Mouse (Mus musculus): ENCODE measurements around the gene Trim60. TPM values are rescaled to one million over a fixed set of nuclear protein-coding genes. Genes with fewer than 3 reads are reported as not detected.
"Not testable (repeated sequence)": the region's sequence is repeated elsewhere in the genome, so short reads cannot be mapped to it uniquely, and the experiment has no call there.

The Trim60 gene
- total RNA-seq (2022), result not detected

GRCm38 (mm10) chr8:65018423-65018822 lies at the start of gene Trim60, which contains the start of gene Trim61:
TSS of gene Trim60 (minus strand) at chr8:65018584.
TSS of gene Trim61 (minus strand) at chr8:65018523.
- DNase-seq, result no peak

- no peak for DNase-seq
These were observed 49.5 kb upstream of the Trim60 start for GRCm38 (mm10) chr8:65067694-65068472.

- DNase-seq, result no peak
These were observed 48.6 kb upstream of the Trim60 start for GRCm38 (mm10) chr8:65067031-65067430.

GRCm38 (mm10) chr8:65065622-65066021 lies 47.2 kb upstream of the Trim60 start:
- no peak for DNase-seq

- no peak for DNase-seq
These were observed 45.7 kb upstream of the Trim60 start for GRCm38 (mm10) chr8:65064071-65064470.

- DNase-seq, result no peak
These were observed 43.8 kb upstream of the Trim60 start for GRCm38 (mm10) chr8:65062195-65062594.

GRCm38 (mm10) chr8:65056722-65057121 lies 38.3 kb upstream of the Trim60 start:
- DNase-seq, result no peak

- DNase-seq, result no peak
These were observed 35.6 kb upstream of the Trim60 start for GRCm38 (mm10) chr8:65053968-65054367.

GRCm38 (mm10) chr8:65053554-65053953 lies 35.2 kb upstream of the Trim60 start:
- no peak for DNase-seq

GRCm38 (mm10) chr8:65047801-65048200 lies 29.4 kb upstream of the Trim60 start:
- no peak for DNase-seq

GRCm38 (mm10) chr8:65047193-65047592 lies 28.8 kb upstream of the Trim60 start:
- DNase-seq, result no peak

GRCm38 (mm10) chr8:65046565-65046964 lies 28.2 kb upstream of the Trim60 start:
- DNase-seq, result no peak

GRCm38 (mm10) chr8:65037117-65037533 lies 18.7 kb upstream of the Trim60 start, which contains the start of gene Apela:
TSS of gene Apela (minus strand) at chr8:65037336.
- DNase-seq, result peak; percentile 3

- no peak for DNase-seq
These were observed 15.8 kb upstream of the Trim60 start for GRCm38 (mm10) chr8:65034136-65034535.

GRCm38 (mm10) chr8:65033056-65033455 lies 14.7 kb upstream of the Trim60 start:
- no peak for DNase-seq

- DNase-seq, result no peak
These were observed 13.7 kb upstream of the Trim60 start for GRCm38 (mm10) chr8:65032107-65032506.

GRCm38 (mm10) chr8:65030735-65031485 lies 12.5 kb upstream of the Trim60 start:
- DNase-seq, result no peak

- DNase-seq, result no peak
These were observed 11.4 kb upstream of the Trim60 start for GRCm38 (mm10) chr8:65029776-65030175.

- no peak for DNase-seq
These were observed 10.7 kb upstream of the Trim60 start for GRCm38 (mm10) chr8:65028959-65029686.

GRCm38 (mm10) chr8:65022485-65022884 lies 4.1 kb upstream of the Trim60 start:
- DNase-seq, result peak; percentile 18

- DNase-seq, result not testable (repeated sequence)
These were observed 10.8 kb downstream of the Trim60 start for GRCm38 (mm10) chr8:65007616-65008015.

GRCm38 (mm10) chr8:64998806-64999365 lies 19.5 kb downstream of the Trim60 start:
- DNase-seq, result no peak

- no peak for DNase-seq
These were observed 30.7 kb downstream of the Trim60 start, which contains the start of gene Trim75 for GRCm38 (mm10) chr8:64987731-64988130. TSS of gene Trim75 (minus strand) at chr8:64987831.

Data from adrenal gland, adult 8-10 months (tissue).